Mouse (Mus musculus) kidney, adult 2 months (tissue): ENCODE measurements around the gene Prkce.

ENCODE experiments used
- CTCF ChIP-seq: fragments of 200-500 bp; conservative IDR thresholded peaks from 2 replicates; pipeline ENCODE4 v1.5.1; 2011; ENCODE audit warnings: low read depth, mild to moderate bottlenecking, control low read depth, low read length, moderate library complexity, mixed read lengths; ENCODE audit not compliant: insufficient read depth, insufficient read length
- POLR2A ChIP-seq: fragments of 200-500 bp; IDR thresholded peaks from one replicate; pipeline ENCODE4 v1.6.1; 2011; ENCODE audit warnings: low read depth, low read length, control low read depth

GRCm38 (mm10) chr17:86286747-86287271, 119.2 kb downstream of the Prkce start:
- TF ChIP-seq CTCF (no peak), POLR2A (no peak)
